Mouse (Mus musculus) brain, embryonic 14.5 days (tissue): Measurements from ENCODE around the gene Kifc1. TPM values are rescaled to one million over a fixed set of nuclear protein-coding genes. Genes with fewer than 3 reads are reported as not detected.
A peak's percentile ranks its signal among the peaks of the same experiment; 100 is the strongest.

Source experiments
- DNase-seq: peaks from one replicate; pipeline ENCODE4 v3.0.0-alpha.2; 2011; ENCODE audit warnings: low read depth
- CTCF ChIP-seq: fragments of 200-500 bp; IDR thresholded peaks from 2 replicates; pipeline ENCODE4 v1.5.1; 2012; ENCODE audit warnings: inconsistent platforms, mild to moderate bottlenecking, moderate library complexity, borderline replicate concordance; ENCODE audit not compliant: insufficient read depth, insufficient read length; ENCODE audit errors: extremely low read depth
- POLR2A ChIP-seq: fragments of 200-500 bp; IDR thresholded peaks from 2 replicates; pipeline ENCODE4 v1.6.1; 2012; ENCODE audit warnings: mild to moderate bottlenecking, inconsistent platforms, borderline replicate concordance; ENCODE audit not compliant: poor library complexity, insufficient read depth, insufficient read length, severe bottlenecking; ENCODE audit errors: extremely low read depth
- polyA plus RNA-seq: library from polyadenylated mRNA; depleted of rRNA; stranded (reverse); fragments of >200 nt; gene quantifications from 2 replicates; pipeline ENCODE4 v1.2.3, GENCODE M21; 2012

Kifc1 gene
- polyA plus RNA-seq, 1 experiment: 18.5 TPM

DNA sequence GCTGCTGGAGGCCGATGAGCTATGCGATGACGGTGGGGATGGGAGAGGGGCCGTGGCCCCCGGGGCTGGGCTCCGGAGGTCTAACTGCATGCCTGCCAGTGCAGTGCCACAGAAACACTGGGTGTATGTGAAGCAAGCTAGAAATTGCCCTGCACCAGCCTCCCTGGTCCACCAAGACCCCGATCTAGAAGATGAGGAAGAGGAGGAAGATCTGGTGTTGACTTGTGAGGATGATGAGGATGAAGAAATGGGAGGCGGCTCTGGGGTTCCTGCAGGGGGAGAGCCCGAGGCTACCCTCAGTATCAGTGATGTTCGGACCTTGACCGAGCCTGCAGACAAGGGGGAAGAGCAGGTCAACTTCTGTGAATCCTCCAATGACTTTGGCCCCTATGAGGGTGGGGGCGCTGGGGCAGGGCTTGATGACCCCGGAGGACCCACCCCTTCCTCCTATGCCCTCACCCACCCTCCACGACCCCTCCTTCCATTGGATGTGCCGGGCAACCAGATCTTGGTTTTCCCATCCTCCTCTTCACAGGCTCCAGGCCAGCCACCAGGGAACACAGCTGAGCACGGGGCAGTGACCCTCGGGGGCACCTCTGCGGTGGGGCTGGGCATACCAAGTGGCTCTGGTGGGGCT lies 27.3 kb upstream of the Kifc1 start:
- no peak for DNase-seq
- no peak for TF ChIP-seq CTCF
- TF ChIP-seq POLR2A: no peak

DNA sequence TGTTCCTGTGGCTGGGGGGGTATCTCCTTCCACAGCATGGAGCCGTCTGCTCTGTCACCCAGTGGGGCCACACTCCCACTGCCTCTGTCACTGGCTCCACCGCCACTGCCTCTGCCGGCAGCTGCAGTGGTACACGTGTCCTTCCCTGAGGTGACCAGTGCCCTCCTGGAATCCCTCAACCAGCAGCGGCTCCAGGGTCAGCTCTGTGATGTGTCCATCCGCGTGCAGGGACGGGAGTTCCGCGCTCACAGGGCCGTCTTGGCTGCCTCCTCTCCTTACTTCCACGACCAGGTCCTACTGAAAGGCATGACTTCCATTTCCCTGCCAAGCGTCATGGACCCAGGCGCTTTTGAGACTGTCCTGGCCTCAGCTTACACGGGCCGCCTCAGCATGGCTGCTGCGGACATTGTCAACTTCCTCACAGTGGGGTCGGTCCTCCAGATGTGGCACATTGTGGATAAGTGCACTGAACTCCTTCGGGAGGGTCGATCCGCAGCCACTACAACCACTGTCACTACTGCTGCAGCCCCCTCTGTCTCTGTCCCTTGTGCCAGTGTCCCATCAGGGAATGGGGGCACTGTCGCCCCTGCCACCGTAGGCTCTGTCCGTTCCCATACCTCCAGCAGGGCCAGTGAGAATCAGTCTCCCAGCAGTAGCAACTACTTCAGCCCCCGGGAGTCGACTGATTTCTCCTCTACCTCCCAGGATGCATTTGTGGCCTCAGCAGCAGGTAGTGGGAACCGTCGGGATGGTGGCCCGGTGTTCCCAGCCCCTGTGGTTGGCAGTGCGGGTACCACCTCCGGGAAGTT lies 26.6 kb upstream of the Kifc1 start:
- DNase-seq: no peak
- no peak for TF ChIP-seq POLR2A
- no peak for TF ChIP-seq CTCF

DNA sequence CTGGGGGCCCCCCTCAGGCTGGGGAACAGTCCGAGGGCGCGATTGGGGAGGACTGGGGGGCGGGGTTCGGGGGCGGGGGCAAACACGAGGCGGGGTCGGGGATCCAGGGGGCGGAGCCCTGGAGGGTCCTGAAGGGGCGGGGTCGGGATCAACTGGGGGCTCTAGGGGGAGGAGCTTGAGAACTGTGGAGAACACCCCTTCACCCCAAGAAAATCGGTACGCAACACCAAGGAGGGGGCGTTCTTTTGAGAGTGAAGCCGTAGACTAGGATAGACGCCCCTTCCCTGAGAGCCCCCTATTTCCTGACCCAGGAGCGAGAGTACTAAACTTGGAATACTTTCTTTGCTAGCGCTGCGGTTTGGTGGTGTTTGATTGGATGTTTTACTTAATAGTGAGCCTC lies 25.8 kb upstream of the Kifc1 start:
- TF ChIP-seq CTCF: no peak
- DNase-seq: no peak

DNA sequence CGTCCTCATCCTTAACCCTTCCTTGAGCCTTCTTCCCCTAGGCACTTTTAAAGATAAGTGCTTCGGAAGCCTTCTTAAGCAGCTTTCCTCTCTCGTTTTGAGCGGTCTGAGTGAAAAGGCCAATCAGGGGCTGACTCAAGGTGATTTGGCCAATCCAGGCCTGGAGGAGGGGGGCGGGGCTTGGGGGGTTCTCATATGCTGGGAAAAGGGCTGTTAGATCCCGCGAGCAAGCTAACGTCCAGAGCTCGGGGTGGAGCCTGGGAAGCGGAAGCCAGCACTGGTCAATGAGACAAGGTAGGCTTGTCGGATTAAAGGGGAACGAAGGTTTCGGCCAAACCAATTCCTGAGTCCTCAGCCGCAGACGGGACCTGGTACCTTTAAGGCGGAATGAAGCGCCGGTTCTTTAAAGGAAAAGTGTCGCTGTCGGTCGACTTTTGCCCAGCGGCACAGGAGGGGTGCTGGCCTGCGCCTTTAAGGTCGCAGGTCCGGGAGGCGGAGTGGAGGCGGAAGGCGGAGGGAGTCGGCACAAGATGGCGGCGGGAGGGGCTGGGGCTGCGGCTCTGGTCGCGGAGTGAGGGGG lies 25.3 kb upstream of the Kifc1 start, which contains the start of the genes Tapbp and Zbtb22:
TSS of gene Tapbp (plus strand) at position 229 of the 580 bp plus-strand sequence.
TSS of gene Zbtb22 (plus strand) at position 234 of the 580 bp plus-strand sequence.
- TF ChIP-seq CTCF (no peak), POLR2A (no peak)
- DNase-seq: peak; percentile 100

DNA sequence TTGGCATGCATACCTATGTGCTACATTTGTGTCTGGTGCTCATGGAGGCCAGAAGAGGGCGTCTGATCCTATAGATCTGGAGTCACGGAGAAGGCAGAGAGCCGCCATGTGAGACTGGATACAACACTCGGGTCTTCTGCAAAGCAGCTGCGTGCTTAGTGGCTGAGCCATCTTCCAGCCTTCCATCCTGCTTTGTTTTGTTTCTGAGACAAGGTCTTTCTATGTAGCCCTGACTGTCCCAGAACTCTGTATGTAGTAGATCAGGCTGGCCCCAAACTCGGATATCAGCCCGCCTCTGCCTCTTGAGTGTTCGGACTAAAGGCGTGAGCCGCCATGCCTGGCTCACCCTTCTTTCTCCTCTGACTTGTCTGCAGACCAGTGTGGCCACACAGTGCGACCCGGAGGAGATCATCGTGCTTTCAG lies 24.5 kb upstream of the Kifc1 start:
- DNase-seq: peak; percentile 19
- no peak for TF ChIP-seq POLR2A
- no peak for TF ChIP-seq CTCF

DNA sequence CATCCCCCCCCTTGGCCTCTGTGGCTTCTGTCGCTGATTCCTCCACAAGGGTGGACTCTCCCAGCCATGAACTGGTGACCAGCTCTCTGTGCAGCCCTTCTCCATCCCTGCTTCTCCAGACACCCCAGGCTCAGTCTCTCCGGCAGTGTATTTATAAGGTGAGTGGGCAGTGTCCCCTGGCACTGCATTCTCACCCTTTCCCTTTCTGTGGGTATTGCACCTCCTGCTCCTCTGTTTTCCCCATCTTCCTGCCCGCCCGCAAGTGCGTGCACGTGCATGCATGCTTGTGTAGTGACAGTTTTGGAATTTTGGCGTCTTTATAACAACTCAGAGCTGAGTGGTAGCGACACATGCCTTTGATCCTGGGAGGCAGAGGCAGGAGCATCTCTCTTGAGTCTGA lies 23.4 kb upstream of the Kifc1 start:
- TF ChIP-seq POLR2A (no peak), CTCF (no peak)
- DNase-seq: no peak

DNA sequence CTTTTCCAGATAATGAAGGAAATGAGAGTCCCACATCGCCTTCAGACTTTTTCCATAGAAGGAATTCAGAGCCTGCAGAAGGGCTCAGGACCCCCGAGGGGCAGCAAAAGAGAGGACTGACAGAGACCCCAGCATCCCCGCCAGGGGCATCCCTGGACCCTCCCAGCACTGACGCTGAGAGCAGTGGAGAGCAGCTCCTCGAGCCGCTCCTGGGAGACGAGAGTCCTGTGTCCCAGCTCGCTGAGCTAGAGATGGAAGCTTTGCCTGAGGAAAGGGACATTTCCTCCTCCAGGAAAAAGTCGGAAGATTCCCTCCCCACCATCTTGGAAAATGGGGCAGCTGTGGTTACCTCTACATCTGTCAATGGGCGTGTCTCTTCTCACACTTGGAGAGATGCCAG lies 22.8 kb upstream of the Kifc1 start:
- DNase-seq: no peak
- TF ChIP-seq POLR2A (no peak), CTCF (no peak)

DNA sequence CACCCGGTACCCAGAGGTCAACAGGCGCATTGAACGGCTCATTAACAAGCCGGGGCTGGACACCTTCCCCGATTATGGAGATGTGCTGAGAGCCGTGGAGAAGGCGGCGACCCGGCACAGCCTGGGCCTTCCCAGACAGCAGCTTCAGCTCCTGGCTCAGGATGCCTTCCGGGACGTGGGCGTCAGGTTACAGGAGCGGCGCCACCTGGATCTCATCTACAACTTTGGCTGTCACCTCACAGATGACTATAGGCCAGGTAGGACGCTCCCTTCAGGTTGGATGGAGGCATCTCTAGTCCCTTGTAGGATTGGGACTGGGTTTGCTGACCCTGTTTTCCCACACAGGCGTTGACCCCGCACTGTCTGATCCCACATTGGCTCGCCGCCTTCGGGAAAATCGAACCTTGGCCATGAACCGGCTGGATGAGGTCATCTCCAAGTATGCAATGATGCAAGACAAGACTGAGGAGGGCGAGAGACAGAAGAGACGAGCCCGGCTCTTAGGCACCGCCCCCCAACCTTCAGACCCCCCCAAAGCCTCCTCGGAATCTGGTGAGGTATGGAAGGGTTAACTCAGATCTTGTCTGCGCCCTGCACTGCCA lies 21.5 kb upstream of the Kifc1 start:
- TF ChIP-seq CTCF (no peak), POLR2A (no peak)
- DNase-seq: no peak

DNA sequence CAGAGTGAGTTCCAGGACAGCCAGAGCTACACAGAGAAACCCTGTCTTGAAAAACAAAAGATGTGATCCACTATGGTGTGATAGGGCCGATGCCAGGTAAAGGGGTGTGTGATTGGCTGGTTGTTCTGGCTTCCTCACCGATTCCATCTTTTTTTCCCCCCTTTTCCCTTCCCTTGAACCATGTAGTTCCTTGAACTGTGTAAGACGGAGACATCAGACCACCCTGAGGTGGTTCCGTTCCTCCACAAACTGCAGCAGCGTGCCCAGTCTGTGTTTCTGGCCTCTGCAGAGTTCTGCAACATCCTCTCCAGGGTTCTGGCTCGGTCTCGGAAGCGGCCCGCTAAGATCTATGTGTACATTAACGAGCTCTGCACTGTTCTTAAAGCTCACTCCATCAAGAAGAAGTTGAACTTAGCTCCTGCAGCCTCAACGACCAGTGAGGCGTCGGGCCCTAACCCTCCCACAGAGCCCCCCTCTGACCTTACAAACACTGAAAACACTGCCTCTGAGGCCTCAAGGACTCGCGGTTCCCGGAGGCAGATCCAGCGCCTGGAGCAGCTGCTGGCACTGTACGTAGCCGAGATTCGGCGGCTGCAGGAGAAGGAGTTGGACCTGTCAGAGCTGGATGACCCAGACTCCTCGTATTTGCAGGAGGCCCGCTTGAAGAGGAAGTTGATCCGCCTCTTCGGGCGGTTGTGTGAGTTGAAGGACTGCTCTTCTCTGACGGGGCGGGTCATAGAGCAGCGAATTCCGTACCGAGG lies 20.8 kb upstream of the Kifc1 start:
- DNase-seq: no peak

DNA sequence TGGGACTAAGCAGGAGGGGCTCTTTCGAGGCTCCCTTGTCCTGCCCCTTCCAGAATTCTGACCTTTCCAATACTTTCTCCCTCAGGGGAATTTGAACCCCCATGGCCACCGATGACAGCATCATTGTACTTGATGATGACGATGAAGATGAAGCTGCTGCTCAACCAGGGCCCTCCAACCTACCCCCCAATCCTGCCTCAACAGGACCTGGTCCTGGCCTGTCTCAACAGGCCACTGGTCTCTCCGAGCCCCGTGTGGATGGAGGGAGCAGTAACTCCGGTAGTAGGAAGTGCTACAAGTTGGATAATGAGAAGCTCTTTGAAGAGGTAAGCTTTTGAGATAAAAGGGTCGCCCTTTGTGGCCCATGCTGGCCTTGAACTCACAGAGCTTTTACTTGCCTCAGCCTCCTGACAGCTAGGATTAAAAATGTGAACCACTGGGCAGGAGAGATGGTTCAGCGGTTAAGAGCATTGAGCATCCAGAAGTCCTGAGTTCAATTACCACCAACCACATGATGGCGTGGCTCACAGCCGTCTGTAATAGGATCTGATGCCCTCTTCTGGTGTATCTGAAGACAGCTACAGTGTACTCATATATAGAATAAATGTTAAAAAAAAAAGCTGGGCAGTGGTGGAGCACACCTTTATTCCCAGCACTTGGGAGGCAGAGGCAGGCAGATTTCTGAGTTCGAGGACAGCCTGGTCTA lies 20.0 kb upstream of the Kifc1 start:
- TF ChIP-seq POLR2A: no peak
- TF ChIP-seq CTCF: no peak
- no peak for DNase-seq

More for the DNA sequence above, 20.8 kb upstream of the Kifc1 start:
- TF ChIP-seq POLR2A: no peak
- no peak for TF ChIP-seq CTCF
